Mouse (Mus musculus): Measurements from ENCODE around the gene Abcg2.

DNA sequence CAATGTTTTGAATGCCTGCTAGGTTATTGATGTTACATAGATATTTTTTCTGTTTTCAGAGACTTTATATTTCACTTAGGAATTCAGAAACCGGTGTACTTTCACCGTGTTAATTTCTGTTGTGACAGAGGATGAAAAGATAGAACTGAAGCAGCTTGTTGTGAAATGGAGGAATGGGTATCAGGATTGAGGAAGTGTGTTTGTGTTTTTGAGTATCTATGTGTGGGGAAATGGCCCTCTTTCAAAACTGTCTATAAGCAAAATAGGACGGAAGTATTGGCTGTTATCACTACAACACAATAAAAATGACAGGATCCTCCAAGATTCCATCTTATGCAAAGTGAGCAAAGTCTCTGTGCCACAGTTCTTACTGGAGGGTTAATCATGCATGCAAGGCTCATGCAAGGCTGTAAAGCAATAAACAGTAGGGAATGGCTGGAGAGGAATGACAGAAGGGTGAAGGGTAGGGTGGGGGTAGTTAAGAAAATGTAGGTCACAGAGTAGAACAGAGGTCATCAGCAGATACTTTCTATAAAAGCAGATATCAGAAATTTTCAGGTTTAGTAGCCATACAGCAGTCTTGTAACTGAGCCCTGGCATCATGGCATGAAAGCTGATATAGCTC, 76.7 kb downstream of the Abcg2 start:
- no peak for TF ChIP-seq MAZ (IDR thresholded peaks at IDR 0.05; ENCODE audit: low read depth, low read length)
- TF ChIP-seq POLR2A (IDR thresholded peaks at IDR 0.05; ENCODE audit: low read depth, low read length), result no peak
- no peak for TF ChIP-seq CTCF (conservative IDR thresholded peaks at IDR 0.05 in 1 of 2, IDR thresholded peaks at IDR 0.05 in 1 of 2; ENCODE audit: low read depth in 2 of 2, low read length in 2 of 2)

Measured in CH12.LX (cell line).